Mouse (Mus musculus) ZHBTc4 (cell line): Measurements from ENCODE around the gene Rcor3.

Experiments
- DNase-seq: peaks from one replicate; pipeline ENCODE4 v3.0.0-alpha.2; 2011; ENCODE audit warnings: low read depth, low spot score

Gene Rcor3

DNA sequence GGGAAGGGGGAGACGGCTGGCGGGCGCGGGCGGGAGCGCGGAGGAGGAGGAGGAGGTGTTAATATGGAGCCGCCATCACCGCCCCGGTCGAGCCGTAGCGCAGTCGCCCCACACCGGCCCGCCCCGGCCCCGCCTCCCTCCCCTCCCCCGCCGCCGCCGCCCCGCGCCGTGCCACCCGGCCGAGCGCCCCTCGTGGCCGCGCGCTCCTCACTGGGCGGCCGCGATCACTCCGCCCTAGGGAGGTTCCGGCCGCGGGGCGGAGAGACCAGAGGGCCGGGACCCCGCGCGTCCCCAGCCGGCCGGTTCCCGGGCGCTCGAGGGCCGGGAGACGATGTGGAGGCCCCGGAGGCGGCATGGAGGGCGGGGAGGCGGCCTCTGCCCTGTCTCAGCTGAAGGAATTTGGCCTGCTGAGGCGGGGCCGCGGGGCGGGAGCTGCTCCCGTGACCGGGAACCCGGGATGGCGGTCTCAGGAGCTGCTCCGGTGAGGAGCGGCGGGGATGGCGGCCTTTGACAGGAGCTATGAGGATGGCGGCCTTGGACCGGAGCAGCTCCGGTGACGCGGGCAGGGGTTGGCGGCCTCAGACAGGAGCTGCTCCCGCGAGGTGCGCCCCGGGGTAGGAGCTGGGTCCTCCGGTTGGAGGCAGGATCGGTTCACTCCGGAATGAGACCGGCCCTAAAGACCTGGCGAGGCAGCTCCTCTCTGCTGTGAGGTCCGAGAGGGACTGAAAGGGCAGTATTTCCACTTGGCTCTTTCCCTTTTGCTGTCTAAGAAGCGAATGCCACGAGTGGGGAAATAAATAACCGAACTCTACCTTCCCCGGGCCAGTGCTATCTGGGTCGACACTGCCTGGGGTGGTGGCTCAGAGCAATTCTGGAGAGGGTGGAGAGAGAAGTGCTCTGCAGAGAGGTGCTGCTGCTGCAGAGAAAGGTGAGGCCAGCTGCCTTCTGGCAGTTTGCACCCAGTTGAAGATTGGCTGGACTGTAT is at the start of gene Rcor3:
Gene Rcor3 (minus strand): TSS at position 137 of the 985 bp plus-strand sequence.
- peak; percentile 79 for DNase-seq

DNA sequence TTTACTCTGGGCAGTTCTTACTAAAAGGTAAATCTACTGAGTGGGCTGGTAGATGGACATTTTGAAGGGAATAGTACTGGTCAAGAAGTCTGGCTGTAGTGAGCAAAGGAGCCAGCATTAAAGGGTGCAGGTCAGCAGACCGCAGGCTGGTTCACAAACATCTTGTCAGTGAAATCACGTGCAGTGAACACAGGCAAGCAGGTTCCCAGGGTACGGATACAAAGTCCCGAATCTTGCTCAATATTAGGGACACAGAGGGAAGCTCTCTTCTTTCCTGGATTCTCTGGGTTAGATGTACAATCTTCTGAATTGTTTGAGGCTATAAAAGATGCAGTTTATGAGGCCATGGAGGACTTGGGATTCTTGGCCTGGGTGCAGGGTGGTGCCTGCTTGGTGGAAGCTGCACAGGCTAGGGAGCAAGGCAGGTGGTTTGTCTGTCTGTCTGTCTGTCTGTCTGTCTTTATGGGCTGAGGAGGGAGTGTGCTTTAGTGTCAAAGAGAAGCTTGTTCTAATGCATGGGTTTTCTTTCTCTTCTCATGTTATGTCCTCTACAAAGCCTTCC is 43.9 kb upstream of the Rcor3 start:
- no peak for DNase-seq

DNA sequence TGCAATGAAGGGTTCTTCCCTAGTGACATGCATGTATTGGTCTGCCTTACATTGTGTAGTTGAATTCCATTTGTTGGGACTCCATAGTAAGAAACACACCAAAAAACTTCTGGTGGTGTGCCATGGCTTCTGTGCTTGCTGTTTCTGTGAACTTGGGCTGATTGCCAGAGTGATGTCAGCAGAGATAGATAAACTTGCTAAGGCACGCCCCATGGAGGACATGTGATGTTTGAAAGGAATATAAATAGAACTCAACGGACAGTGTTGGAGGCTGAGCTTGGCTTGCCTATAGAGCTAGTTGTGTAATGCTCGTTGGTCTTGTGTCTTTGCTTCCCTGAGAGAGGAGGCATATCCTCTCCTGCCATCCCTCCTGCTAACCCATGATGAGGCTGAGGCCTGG is 42.0 kb upstream of the Rcor3 start:
- DNase-seq, result no peak

DNA sequence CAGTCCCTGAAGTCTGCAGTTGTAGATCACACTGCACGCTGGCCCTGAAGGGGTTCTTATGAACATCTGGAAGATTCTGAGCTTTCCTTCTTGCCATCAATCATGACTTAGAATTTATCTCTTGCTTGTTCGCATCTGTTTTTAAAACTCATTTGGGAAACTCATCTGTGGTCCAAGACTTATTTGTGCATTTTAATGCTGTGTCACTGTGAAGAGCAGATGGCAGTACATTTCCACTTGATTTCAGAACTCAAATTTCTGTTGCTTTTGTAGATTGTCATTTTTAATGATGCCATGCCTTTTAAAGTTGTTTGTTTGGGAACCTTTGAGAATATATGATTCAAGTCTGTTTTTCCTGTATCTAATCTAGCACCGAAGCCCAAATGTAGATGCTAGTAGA is 33.6 kb upstream of the Rcor3 start:
- no peak for DNase-seq

DNA sequence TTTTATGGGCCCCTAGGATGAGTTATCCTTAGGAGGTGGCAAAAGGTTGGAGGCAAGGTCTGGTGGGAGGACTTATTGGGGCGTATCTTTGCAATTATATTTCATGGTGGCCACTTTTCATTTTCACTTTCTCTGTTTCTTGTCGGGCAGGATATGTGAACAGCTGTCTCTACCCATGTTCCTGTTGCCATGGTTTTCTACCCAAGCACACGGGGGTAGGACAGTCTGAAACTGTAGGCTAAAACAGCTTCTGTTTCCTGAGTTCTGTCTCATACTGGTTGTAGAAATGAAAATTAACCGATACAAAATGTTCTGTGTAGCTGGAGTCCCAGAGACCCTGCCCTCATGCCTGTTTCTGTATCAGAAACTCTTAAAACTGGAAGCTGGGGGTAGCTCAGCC is 13.3 kb upstream of the Rcor3 start:
- no peak for DNase-seq

DNA sequence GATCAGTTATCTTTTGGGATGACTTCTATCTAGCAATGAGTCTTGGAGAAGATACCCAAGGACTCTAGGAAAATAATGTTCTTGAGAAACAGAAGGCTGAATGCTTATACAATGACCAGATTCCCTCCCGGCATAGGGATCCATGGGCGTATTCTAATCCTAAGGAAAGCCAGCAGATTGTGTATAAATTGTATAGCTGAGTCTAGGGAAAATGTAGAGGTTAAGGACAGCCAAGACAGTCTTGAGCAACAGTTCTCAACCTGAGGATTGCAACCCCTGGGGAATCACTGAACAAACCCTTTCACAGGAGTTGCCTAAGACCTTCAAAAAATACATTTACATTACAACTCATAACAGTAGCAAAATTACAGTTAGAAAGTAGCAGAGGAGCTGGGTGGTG is 2.5 kb upstream of the Rcor3 start:
- no peak for DNase-seq

DNA sequence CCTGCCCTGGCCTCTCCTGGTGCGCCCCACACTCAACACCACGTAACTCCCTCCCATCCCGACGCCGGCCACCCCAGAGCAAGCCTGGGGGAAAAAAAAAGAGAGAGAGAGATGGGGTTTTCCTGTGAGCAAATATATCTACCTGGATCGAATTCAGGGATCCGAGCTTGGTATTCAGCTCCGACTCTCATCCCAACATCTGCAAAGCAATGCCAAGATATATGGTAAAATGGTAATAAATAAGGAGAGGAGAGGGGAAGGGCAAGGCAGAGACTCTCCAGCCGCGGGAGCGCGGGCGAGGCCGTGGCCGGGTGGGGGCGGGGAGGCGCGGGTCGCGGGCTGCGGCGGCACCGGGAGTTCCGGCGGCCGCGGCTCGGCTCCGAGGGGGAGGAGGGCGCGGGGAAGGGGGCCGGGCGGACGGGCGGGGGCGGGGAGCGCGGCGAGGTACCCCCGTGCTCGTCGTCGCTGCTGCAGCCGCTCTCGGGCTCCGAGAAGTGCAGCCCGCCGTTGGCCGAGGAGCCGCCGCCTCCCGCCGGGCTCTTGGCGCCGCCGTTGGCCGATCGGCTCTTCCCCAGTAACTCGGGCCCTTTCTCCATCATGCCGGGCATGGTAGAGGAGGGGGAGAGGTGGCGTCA is 454 bp downstream of the Rcor3 start:
- DNase-seq, result no peak

DNA sequence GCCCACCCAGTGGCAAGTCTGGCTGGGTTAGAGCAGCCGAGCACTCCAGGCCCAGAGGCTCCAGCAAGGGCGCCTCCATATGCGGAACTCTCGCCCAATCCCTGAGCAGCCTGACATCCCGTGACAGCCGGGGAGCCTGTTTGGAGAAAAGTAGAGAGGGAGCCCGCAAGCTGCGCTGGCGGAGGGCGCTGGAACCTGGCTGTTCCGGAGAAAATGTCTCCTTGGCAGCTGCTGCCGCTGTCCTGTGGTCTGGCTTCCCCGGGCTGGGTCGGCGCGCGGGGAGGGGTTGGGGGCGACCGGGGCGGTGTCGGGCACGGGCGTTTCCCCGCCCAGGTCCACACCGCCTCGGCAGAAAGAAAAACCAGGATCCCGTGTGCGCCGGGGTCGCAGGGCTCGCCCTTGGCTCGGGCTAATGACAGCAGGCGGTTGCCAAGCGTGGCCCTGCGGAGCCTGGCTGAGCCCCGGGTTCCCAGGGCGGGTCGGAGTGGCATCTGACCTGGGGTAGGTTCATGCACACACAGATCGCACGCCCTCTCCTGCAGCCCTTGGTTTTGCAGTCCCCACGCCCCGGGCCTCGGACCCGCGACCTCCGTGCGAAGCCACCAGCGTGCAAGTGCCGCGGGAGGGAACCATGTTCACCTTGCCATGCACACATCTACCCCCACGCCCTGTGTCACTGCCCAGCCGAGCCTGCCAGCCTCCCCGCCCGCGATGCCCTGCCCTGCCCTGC is 1.1 kb downstream of the Rcor3 start:
- peak; percentile 91 for DNase-seq

DNA sequence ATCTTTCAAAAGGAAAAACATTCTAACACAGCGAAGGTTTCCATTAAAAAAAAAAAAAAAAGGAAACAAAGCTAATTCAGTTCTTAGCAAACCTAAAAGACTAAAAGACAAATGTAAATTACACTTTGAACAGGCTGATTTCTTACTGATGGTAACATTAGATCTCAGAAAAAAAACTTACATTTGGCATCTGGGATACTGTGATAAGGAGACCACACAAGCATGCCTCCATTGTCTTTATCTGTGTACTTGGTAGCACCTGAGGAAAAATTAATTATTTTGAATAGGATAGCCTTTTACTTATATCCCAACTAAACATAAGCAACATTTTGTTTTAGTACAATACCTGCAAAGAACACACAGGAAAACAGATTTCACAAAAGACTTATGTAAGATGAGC is 7.7 kb downstream of the Rcor3 start:
- no peak for DNase-seq

DNA sequence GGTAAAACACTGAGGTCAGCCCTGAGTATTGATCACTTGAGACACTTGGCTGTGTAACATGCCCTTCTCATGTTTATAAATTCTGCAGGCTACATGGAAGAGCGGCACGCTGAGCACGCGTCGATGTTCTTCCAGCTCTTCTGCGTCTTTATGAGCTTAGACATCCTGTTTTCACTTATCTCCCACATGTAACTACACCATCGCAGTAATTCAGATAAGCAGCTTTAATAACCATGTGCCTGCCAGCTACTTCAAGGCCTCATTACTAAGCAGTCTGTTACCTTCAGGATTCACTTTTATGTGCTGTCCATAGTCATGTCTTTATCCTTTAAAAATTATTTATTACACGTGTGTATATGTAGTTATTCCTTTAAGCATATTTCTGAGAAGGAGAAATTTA is 9.5 kb downstream of the Rcor3 start:
- no peak for DNase-seq

DNA sequence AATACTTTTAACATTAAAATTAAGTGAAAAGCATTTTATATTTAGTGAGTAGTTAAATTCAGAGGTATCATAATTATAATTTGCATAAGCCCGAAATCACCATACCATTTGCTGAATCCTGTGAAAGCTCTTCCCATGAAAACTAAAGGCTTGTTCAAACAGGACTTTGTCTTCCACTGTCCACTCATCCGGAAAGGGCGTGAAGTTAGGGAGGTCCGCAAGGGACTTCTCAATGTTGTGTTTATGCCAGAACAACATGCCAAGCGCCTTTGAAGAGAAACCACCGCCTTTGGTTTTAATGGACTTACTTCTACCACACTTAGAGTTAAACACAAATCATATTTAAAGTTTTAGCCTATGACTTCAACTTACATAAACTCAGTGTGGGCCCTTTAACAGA is 12.1 kb downstream of the Rcor3 start:
- DNase-seq, result no peak

DNA sequence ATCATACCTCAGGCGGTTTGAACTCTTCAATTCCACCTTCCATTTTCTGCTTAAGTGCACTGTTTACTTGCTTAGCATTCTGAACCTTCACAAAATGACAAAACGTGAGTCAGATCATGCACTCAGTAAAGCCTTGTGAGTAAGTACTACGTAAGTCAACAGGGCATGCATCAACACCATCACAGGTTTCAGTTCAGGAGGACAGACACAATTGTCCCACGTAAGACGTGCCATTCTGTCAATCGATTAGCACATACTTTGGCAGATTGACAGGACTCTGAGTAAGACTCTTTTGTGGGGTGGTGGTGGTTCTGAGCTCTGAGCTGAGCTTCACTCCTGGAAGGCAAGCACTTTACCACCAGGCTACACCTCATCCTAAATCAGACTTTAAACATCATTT is 21.6 kb downstream of the Rcor3 start:
- no peak for DNase-seq

DNA sequence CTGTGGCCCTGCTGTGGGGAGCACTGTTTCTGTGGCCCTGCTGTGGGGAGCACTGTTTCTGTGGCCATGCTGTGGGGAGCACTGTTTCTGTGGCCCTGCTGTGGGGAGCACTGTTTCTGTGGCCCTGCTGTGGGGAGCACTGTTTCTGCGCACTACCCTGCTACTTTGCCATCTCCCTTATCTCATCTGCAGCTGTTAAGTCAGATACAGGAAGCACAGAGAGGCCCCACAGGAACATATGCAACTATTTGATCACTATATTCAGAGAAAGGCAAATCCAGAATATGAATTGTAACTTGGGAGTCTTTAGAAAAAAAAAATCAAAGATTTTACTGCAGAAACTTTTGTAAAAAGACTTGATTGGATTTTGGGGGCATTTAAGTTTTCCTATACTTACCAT is 22.5 kb downstream of the Rcor3 start:
- DNase-seq, result no peak

DNA sequence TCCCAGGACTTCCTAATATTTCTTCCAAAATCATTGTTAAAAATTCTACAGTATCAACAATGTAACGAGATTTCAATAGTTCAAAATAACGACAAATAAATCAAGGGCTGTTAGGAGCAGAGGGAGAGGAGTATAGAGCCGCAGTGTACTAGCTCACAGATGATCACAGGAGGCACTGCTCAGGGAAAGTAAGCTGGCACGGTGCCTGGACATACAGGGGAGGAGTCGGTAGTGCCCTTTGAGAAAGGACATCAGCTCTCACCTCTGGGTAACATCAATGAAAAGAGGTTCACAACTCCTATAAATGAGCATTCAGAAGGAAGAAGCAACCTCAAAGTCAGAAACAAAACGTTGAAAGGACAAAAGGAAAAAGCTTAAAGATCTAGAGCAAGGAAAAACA is 28.7 kb downstream of the Rcor3 start:
- no peak for DNase-seq

DNA sequence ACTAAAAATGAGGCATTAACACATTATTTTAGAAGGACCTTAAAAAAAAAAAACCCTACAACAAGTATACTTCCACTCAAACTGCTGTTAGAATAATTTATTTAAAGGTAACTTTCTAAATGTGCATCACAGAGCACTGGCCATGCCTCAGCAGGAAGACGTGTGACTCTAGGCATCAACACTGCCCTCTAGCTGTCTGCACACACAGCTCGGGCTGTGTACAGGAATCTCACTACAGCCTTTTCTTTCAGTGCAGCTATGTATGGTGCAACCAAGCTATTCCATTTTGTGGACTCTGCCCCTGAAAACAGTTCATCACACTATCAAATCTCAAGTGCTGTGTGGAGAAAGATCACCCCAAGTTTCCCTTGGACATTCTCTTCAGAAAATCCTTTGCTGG is 30.5 kb downstream of the Rcor3 start:
- peak; percentile 56 for DNase-seq

DNA sequence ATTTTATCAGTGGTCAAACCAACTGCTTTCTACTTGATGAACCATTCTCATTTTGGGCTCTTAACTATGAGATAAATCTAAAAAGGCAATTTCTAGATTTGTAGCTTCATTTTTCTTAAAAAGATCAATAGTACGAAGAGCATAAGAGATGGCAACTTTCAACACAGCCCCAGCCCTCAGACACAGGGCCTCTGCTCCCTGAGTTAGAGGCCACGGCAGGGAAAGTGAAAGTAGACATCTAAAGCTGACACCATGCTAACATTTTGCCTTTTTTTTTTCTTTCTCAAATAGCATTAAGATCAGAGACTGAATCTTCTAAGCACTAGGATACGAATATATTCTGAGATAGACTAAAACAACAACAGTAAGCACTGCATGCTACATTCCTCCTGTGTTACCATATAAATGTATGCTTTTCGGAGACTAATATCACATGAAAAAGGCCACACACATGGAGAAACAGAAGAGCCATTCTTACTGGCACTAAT is 31.9 kb downstream of the Rcor3 start:
- DNase-seq, result no peak

DNA sequence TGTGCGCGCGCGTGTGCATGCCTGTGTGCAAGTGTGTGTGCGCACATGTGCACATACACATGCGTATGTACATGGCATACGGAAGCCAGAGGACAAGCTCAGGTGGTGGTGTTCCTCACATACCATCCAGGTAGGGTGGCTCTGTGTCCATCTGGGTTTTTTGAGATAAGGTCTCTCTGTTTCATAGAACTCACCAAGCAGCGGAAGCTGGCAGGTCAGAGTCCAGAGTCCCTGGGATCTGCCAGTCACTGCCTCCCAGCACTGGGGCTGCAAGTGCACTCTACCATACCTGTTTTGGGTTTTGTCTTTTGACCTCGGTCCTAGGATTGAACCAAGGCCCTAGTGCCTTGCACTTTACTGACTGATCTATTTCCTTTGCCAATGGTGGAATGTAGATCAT is 33.8 kb downstream of the Rcor3 start:
- no peak for DNase-seq

DNA sequence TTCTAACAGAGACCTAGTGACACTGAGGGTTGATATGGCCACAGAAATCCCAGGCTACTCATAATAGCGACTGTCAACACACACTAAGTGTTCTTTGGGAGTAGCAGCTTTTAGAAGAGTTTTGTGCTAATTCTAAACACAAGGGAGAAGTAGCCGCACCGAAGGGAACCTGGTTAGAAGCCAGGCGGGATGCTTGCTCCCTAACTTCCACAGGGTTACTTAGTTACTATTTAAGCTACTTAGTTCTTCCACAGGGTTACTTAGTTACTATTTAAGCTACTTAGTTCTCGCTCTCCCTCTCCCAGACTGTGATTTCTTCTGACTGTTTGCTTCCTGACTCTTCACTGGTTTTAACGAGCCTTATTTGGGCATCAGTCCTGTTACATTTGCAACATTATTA is 34.7 kb downstream of the Rcor3 start:
- DNase-seq, result no peak

DNA sequence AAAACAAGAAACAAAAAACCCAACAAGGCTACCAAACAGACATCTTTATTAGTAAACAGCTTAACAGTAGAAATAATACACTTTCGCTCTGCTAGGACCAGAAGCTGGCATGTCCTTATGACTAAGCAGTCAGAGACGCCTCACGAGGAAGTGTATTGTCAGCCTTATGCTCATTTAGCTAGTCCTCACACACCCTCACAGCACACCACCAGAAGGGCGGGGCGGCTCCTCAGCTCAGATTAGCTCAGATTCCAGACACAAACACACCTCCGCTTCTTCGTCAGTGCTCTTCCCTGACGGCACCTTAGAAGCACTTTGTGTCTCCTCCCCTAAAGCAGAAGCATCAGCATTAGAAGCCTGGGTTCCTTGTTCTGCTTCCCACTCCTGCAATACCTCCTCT is 36.5 kb downstream of the Rcor3 start:
- DNase-seq, result peak; percentile 74

DNA sequence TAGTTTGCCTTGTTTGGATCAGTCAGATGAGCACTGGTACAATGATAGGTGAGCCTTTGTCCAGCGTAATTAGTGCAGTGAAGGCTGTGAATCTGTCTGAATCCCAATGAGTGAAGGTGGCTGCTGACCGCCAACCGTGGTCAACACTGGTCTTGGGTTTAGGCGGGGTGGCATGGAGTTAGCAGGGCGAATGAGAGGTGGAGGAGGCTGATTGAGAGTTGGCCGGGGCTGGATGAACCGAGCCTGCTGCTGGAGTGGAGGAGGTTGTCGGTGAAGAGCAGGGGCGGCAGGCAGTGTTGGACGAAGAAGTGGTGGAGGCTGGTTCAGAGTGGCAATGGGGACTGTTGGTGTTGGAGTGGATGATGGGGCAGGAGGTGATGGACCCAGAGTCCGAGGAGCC is 37.1 kb downstream of the Rcor3 start:
- no peak for DNase-seq

DNA sequence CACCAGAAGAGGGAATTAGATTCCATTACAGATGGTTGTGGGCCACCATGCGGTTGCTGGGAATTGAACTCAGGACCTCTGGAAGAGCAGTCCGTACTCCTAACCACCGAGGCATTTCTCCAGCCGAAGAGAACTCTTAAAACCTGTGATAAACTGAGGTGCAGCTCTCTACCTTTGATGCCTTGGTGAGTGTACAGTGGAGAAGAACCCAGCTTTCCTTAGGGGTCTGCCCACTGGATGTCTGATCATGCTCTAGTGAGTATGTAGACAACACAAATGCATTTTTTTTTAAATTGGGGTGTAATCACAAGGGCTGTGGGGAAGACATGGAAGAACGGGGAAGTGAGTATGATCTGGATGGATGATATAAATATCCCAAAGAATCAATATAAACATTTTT is 42.2 kb downstream of the Rcor3 start:
- DNase-seq, result no peak
